Mouse (Mus musculus): ENCODE data around the gene Ints12. TPM values are rescaled to one million over a fixed set of nuclear protein-coding genes. Genes with fewer than 3 reads are reported as not detected.

The Ints12 gene
- total and polyA plus RNA-seq, 2 experiments, result 1.5 to 4.6 TPM

GRCm38 (mm10) chr3:133090247-133091120, 1.2 kb upstream of the Ints12 start:
- 10% methylated on average over 11 of the region's 11 CpGs for WGBS
- H3K36me3 ChIP-seq (ENCODE audit: control insufficient read depth, insufficient read depth, low read length), result no peaks in the 10 kb centered on the region
- DNase-seq (ENCODE audit: extremely low read depth, low read depth, low spot score), result no peak
- H3K27me3 ChIP-seq (ENCODE audit: control insufficient read depth, insufficient read depth, low read length), result no peaks in the 10 kb centered on the region
- H3K4me3 ChIP-seq (ENCODE audit: insufficient read depth, low read depth, low read length), result peak overlapping the region; percentile 83
- no peak overlapping the region for H3K27ac ChIP-seq (replicated peaks; ENCODE audit: insufficient read depth, low read depth, low read length)
- H3K9ac ChIP-seq (ENCODE audit: low read depth, low read length), result peak overlapping the region; percentile 82
- TF ChIP-seq POLR2A (IDR thresholded peaks at IDR 0.05; ENCODE audit: extremely low read depth, insufficient read depth, low read length) (no peak), CTCF (IDR thresholded peaks at IDR 0.05; ENCODE audit: low read depth, low read length) (no peak)
- peaks cover 5% of the 10 kb centered on the region; the same call in 1 of the 2 replicates for H3K79me2 ChIP-seq (ENCODE audit: control insufficient read depth, insufficient read depth, low read length)
- peaks cover 6% of the 10 kb centered on the region; the same call in 1 of the 2 replicates for H3K4me1 ChIP-seq (ENCODE audit: control insufficient read depth, insufficient read depth, low read length)

- TF ChIP-seq CTCF (IDR thresholded peaks at IDR 0.05; ENCODE audit: low read depth, low read length), result no peak
- no peak for TF ChIP-seq POLR2A (IDR thresholded peaks at IDR 0.05; ENCODE audit: extremely low read depth, insufficient read depth, low read length)
- Histone ChIP-seq H3K4me1 (ENCODE audit: control insufficient read depth, insufficient read depth, low read length) (peaks cover 6% of the 10 kb centered on the region; the same call in 1 of the 2 replicates), H3K36me3 (ENCODE audit: control insufficient read depth, insufficient read depth, low read length) (no peaks in the 10 kb centered on the region), H3K79me2 (ENCODE audit: control insufficient read depth, insufficient read depth, low read length) (peaks cover 5% of the 10 kb centered on the region; the same call in 1 of the 2 replicates), H3K4me3 (ENCODE audit: insufficient read depth, low read depth, low read length) (peak overlapping the region; percentile 83), H3K27ac (replicated peaks; ENCODE audit: insufficient read depth, low read depth, low read length) (no peak overlapping the region), H3K27me3 (ENCODE audit: control insufficient read depth, insufficient read depth, low read length) (no peaks in the 10 kb centered on the region), H3K9ac (ENCODE audit: low read depth, low read length) (peak overlapping the region; percentile 82)
- under 1% methylated on average over 44 of the region's 44 CpGs for WGBS
- DNase-seq (ENCODE audit: extremely low read depth, low read depth, low spot score), result peak; percentile 16
These were observed 448 bp upstream of the Ints12 start for GRCm38 (mm10) chr3:133091121-133091663.

GRCm38 (mm10) chr3:133092274-133092853, 724 bp downstream of the Ints12 start:
- TF ChIP-seq CTCF (IDR thresholded peaks at IDR 0.05; ENCODE audit: low read depth, low read length), result no peak
- TF ChIP-seq POLR2A (IDR thresholded peaks at IDR 0.05; ENCODE audit: extremely low read depth, insufficient read depth, low read length), result no peak
- peak overlapping the region; percentile 83 for H3K4me3 ChIP-seq (ENCODE audit: insufficient read depth, low read depth, low read length)
- peaks cover 6% of the 10 kb centered on the region; the same call in 1 of the 2 replicates for H3K4me1 ChIP-seq (ENCODE audit: control insufficient read depth, insufficient read depth, low read length)
- H3K79me2 ChIP-seq (ENCODE audit: control insufficient read depth, insufficient read depth, low read length), result peaks cover 5% of the 10 kb centered on the region; the same call in 1 of the 2 replicates
- H3K27ac ChIP-seq (replicated peaks; ENCODE audit: insufficient read depth, low read depth, low read length), result peak overlapping the region; percentile 69
- H3K36me3 ChIP-seq (ENCODE audit: control insufficient read depth, insufficient read depth, low read length), result peaks cover 6% of the 10 kb centered on the region; the same call in 1 of the 2 replicates
- peak; percentile 43 for DNase-seq (ENCODE audit: extremely low read depth, low read depth, low spot score)
- peak overlapping the region; percentile 84 for H3K9ac ChIP-seq (ENCODE audit: low read depth, low read length)
- 1% methylated on average over 7 of the region's 7 CpGs for WGBS
- no peaks in the 10 kb centered on the region for H3K27me3 ChIP-seq (ENCODE audit: control insufficient read depth, insufficient read depth, low read length)

GRCm38 (mm10) chr3:133092936-133093335, 1.3 kb downstream of the Ints12 start:
- no peak for DNase-seq (ENCODE audit: extremely low read depth, low read depth, low spot score)
- TF ChIP-seq CTCF (IDR thresholded peaks at IDR 0.05; ENCODE audit: low read depth, low read length), result no peak
- no peak for TF ChIP-seq POLR2A (IDR thresholded peaks at IDR 0.05; ENCODE audit: extremely low read depth, insufficient read depth, low read length)
- no peak overlapping the region for H3K9ac ChIP-seq (ENCODE audit: low read depth, low read length)
- peaks cover 8% of the 10 kb centered on the region for H3K36me3 ChIP-seq (ENCODE audit: control insufficient read depth, insufficient read depth, low read length)
- H3K27ac ChIP-seq (replicated peaks; ENCODE audit: insufficient read depth, low read depth, low read length), result no peak overlapping the region
- H3K79me2 ChIP-seq (ENCODE audit: control insufficient read depth, insufficient read depth, low read length), result peaks cover 5% of the 10 kb centered on the region; the same call in 1 of the 2 replicates
- H3K4me3 ChIP-seq (ENCODE audit: insufficient read depth, low read depth, low read length), result no peak overlapping the region
- H3K4me1 ChIP-seq (ENCODE audit: control insufficient read depth, insufficient read depth, low read length), result peaks cover 6% of the 10 kb centered on the region; the same call in 1 of the 2 replicates
- 75% methylated on average over 1 of the region's 1 CpGs for WGBS
- H3K27me3 ChIP-seq (ENCODE audit: control insufficient read depth, insufficient read depth, low read length), result no peaks in the 10 kb centered on the region

- Histone ChIP-seq H3K4me1 (ENCODE audit: control insufficient read depth, insufficient read depth, low read length) (peaks cover 6% of the 10 kb centered on the region; the same call in 1 of the 2 replicates), H3K79me2 (ENCODE audit: control insufficient read depth, insufficient read depth, low read length) (peaks cover 5% of the 10 kb centered on the region; the same call in 1 of the 2 replicates), H3K27ac (replicated peaks; ENCODE audit: insufficient read depth, low read depth, low read length) (no peak overlapping the region), H3K36me3 (ENCODE audit: control insufficient read depth, insufficient read depth, low read length) (peaks cover 18% of the 10 kb centered on the region), H3K27me3 (ENCODE audit: control insufficient read depth, insufficient read depth, low read length) (no peaks in the 10 kb centered on the region), H3K9ac (ENCODE audit: low read depth, low read length) (no peak overlapping the region), H3K4me3 (ENCODE audit: insufficient read depth, low read depth, low read length) (no peak overlapping the region)
- 55% methylated on average over 1 of the region's 1 CpGs for WGBS
- no peak for DNase-seq (ENCODE audit: extremely low read depth, low read depth, low spot score)
- TF ChIP-seq CTCF (IDR thresholded peaks at IDR 0.05; ENCODE audit: low read depth, low read length) (no peak), POLR2A (IDR thresholded peaks at IDR 0.05; ENCODE audit: extremely low read depth, insufficient read depth, low read length) (no peak)
These were observed 2.7 kb downstream of the Ints12 start for GRCm38 (mm10) chr3:133094305-133094704.
